Mouse (Mus musculus): ENCODE measurements around the gene Slc2a9.
A peak's percentile ranks its signal among the peaks of the same experiment; 100 is the strongest.

Gene Slc2a9

GRCm38 (mm10) chr5:38504116-38504515 is 1.2 kb upstream of the Slc2a9 start:
- DNase-seq (ENCODE audit: low spot score), result no peak

- no peak for DNase-seq (ENCODE audit: low spot score)
Observed at GRCm38 (mm10) chr5:38500043-38500442, 2.9 kb downstream of the Slc2a9 start.

GRCm38 (mm10) chr5:38499316-38499811 is 3.6 kb downstream of the Slc2a9 start:
- no peak for DNase-seq (ENCODE audit: low spot score)

- no peak for DNase-seq (ENCODE audit: low spot score)
Observed at GRCm38 (mm10) chr5:38498479-38498878, 4.5 kb downstream of the Slc2a9 start.

GRCm38 (mm10) chr5:38496491-38497057 is 6.4 kb downstream of the Slc2a9 start:
- DNase-seq (ENCODE audit: low spot score), result no peak

GRCm38 (mm10) chr5:38493890-38494289 is 9.1 kb downstream of the Slc2a9 start:
- DNase-seq (ENCODE audit: low spot score), result no peak

- no peak for DNase-seq (ENCODE audit: low spot score)
Observed at GRCm38 (mm10) chr5:38491763-38492162, 11.2 kb downstream of the Slc2a9 start.

- no peak for DNase-seq (ENCODE audit: low spot score)
Observed at GRCm38 (mm10) chr5:38489739-38490138, 13.2 kb downstream of the Slc2a9 start.

GRCm38 (mm10) chr5:38488673-38489615 is 14.0 kb downstream of the Slc2a9 start:
- no peak for DNase-seq (ENCODE audit: low spot score)

- DNase-seq (ENCODE audit: low spot score), result no peak
Observed at GRCm38 (mm10) chr5:38488026-38488425, 14.9 kb downstream of the Slc2a9 start.

GRCm38 (mm10) chr5:38487247-38487646 is 15.7 kb downstream of the Slc2a9 start:
- DNase-seq (ENCODE audit: low spot score), result no peak

- no peak for DNase-seq (ENCODE audit: low spot score)
Observed at GRCm38 (mm10) chr5:38485946-38486345, 17.0 kb downstream of the Slc2a9 start.

GRCm38 (mm10) chr5:38483518-38484110 is 19.3 kb downstream of the Slc2a9 start:
- no peak for DNase-seq (ENCODE audit: low spot score)

GRCm38 (mm10) chr5:38480822-38481707 is 21.9 kb downstream of the Slc2a9 start:
- no peak for DNase-seq (ENCODE audit: low spot score)

GRCm38 (mm10) chr5:38479908-38480725 is 22.8 kb downstream of the Slc2a9 start:
- peak; percentile 53 for DNase-seq (ENCODE audit: low spot score)

- peak; percentile 12 for DNase-seq (ENCODE audit: low spot score)
Observed at GRCm38 (mm10) chr5:38479545-38479907, 23.4 kb downstream of the Slc2a9 start.

- no peak for DNase-seq (ENCODE audit: low spot score)
Observed at GRCm38 (mm10) chr5:38479027-38479426, 23.9 kb downstream of the Slc2a9 start.

- DNase-seq (ENCODE audit: low spot score), result no peak
Observed at GRCm38 (mm10) chr5:38477731-38478445, 25.1 kb downstream of the Slc2a9 start.

- peak; percentile 11 for DNase-seq (ENCODE audit: low spot score)
Observed at GRCm38 (mm10) chr5:38476861-38477565, 25.9 kb downstream of the Slc2a9 start.

- no peak for DNase-seq (ENCODE audit: low spot score)
Observed at GRCm38 (mm10) chr5:38470881-38471280, 32.1 kb downstream of the Slc2a9 start.

Data from retina, embryonic 14.5 days (tissue).